ENCODE assay signal across 8 mouse cellular contexts in the genomic region with DNA sequence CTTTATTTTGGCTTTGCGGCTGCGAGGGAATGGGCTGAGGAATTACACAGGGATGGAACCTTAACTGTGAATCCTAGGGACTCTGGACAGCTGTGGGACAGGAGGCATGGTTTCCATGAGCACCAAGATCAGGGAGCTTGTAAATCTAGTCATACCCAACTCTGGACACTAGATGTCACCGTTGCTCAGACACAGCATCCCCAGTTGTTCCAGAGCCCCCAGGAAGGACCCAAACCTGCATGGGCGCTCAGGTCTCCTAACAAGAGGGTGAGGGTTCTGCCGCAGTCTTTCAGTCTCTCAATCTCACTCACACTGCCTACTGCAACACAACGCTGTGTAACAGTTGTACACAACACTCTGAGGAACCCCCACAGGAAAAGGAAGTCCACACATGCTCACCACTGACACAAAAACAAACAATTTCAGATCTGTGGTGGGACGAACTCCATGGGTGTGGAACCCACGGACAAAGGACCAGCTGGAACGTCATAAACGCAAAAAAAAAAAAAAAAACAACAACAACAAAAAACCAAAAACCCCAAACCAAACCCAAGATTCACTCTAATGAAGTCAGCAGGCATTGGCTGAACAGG. TPM values are rescaled to one million over a fixed set of nuclear protein-coding genes. Genes with fewer than 3 reads are reported as not detected.
DNase-seq lines count a peak whose midpoint lies in the region; ATAC-seq and TF ChIP-seq lines count a peak whose summit lies in the region.

No protein-coding gene starts in this region.

- H3K27me3 ChIP-seq in kidney, embryonic 14.5 days (ENCODE audit: control insufficient read depth, insufficient read depth, low read length): no peaks in the 10 kb centered on the region
- H3K27me3 ChIP-seq in midbrain, embryonic 10.5 days (ENCODE audit: low read depth, poor library complexity, severe bottlenecking): no peaks in the 10 kb centered on the region

- in situ Hi-C loops in ES-E14 (cut with MboI; ENCODE audit: low sequenced_read_pairs in 2 of 2, unreplicated experiment in 2 of 2): no loop called here

- no peak overlapping the region for H3K27ac ChIP-seq in ES-E14 (ENCODE audit: insufficient read depth, low read depth, low read length, poor library complexity, severe bottlenecking)
- H3K27ac ChIP-seq in kidney, embryonic 14.5 days (ENCODE audit: low read depth, low read length): no peak overlapping the region
- H3K27ac ChIP-seq in midbrain, embryonic 10.5 days (replicated peaks): no peak overlapping the region

- H3K36me3 ChIP-seq in ES-E14 (ENCODE audit: control insufficient read depth, insufficient read depth, low read length, poor library complexity, severe bottlenecking): peaks cover 6% of the 10 kb centered on the region
- peaks cover 35% of the 10 kb centered on the region for H3K36me3 ChIP-seq in kidney, embryonic 14.5 days (ENCODE audit: control insufficient read depth, insufficient read depth, low read length)
- H3K36me3 ChIP-seq in midbrain, embryonic 10.5 days: peaks cover 52% of the 10 kb centered on the region

- no peak overlapping the region for H3K9ac ChIP-seq in ES-E14 (ENCODE audit: insufficient read depth, low read depth, low read length, poor library complexity, severe bottlenecking)
- no peak overlapping the region for H3K9ac ChIP-seq in kidney, embryonic 14.5 days (ENCODE audit: low read depth, low read length)

- ATAC-seq in erythroblast, adult 5-6 weeks (replicated peaks; ENCODE audit: low FRiP score, poor library complexity, severe bottlenecking): 0 out of 2 replicates have a peak, but pooled peaks have one; percentile 55
- ATAC-seq in kidney, embryonic 14.5 days (ENCODE audit: low FRiP score, low TSS enrichment): 0 out of 2 replicates have a peak, but pooled peaks have one; percentile 43

- H3K9me3 ChIP-seq in ES-E14 (ENCODE audit: control insufficient read depth, insufficient read depth, low read depth, low read length): no peaks in the 10 kb centered on the region
- no peaks in the 10 kb centered on the region for H3K9me3 ChIP-seq in kidney, embryonic 14.5 days (ENCODE audit: control insufficient read depth, low read length)
- peaks cover 5% of the 10 kb centered on the region; the same call in 1 of the 2 replicates for H3K9me3 ChIP-seq in midbrain, embryonic 10.5 days (replicated peaks)

- H3K4me1 ChIP-seq in ES-E14 (ENCODE audit: control insufficient read depth in 2 of 2, insufficient read depth in 2 of 2, low read length in 2 of 2, poor library complexity in 1 of 2): peaks cover 0 to 3% of the 10 kb centered on the region in 2 experiments; a peak in 1 of 4 replicates
- no peaks in the 10 kb centered on the region for H3K4me1 ChIP-seq in kidney, embryonic 14.5 days (ENCODE audit: control insufficient read depth, insufficient read depth, low read length)
- no peaks in the 10 kb centered on the region for H3K4me1 ChIP-seq in midbrain, embryonic 10.5 days

- 47% methylated on average over 10 of the region's 10 CpGs for WGBS in kidney, embryonic 14.5 days
- WGBS in midbrain, embryonic 10.5 days: 55% methylated on average over 10 of the region's 10 CpGs

- DNase-seq in cerebellum, postnatal 25 days: peak; percentile 24 to 25
- no peak for DNase-seq in cerebellum, adult 11-12 months
- DNase-seq in ES-E14 (ENCODE audit: low read depth, low spot score): peak; percentile 56
- peak; percentile 33 for DNase-seq in midbrain, embryonic 10.5 days (ENCODE audit: low spot score)
- DNase-seq in thymus, postnatal 4 days: peak; percentile 39
- DNase-seq in gastrocnemius, adult 8-10 months (ENCODE audit: low spot score in 2 of 2): no peak

- no peak overlapping the region for H3K4me2 ChIP-seq in kidney, embryonic 14.5 days (replicated peaks; ENCODE audit: low read depth, low read length)

- no peak overlapping the region for H3K4me3 ChIP-seq in ES-E14 (ENCODE audit: insufficient read depth in 1 of 2, low read depth in 1 of 2, low read length in 2 of 2, poor library complexity in 1 of 2, severe bottlenecking in 1 of 2)
- H3K4me3 ChIP-seq in kidney, embryonic 14.5 days (ENCODE audit: low read length): no peak overlapping the region
- H3K4me3 ChIP-seq in midbrain, embryonic 10.5 days: no peak overlapping the region

TF ChIP-seq in ES-E14, 5 proteins besides CTCF, POLR2A, EP300 and RAD21:
- TF ChIP-seq MAFK (IDR thresholded peaks at IDR 0.05; ENCODE audit: insufficient read depth, low read depth, low read length): no peak
- TF ChIP-seq ZC3H11A (IDR thresholded peaks at IDR 0.05; ENCODE audit: borderline replicate concordance, low read depth, low read length): peak; percentile 3; the same call in 1 of the 2 replicates
- TF ChIP-seq HCFC1 (IDR thresholded peaks at IDR 0.05; ENCODE audit: borderline replicate concordance, insufficient read depth, low read length): no peak
- no peak for TF ChIP-seq CHD2 (IDR thresholded peaks at IDR 0.05; ENCODE audit: low read depth, low read length)
- 0 out of 2 replicates have a peak, but pooled peaks have one; percentile 18 for TF ChIP-seq ZNF384 (IDR thresholded peaks at IDR 0.05; ENCODE audit: low read depth, low read length)
TF ChIP-seq in ES-E14: peak in this region for 2.

RNA-seq across cellular contexts. Expression of a gene that starts 7.4 kb away (rescaled TPM):
- total RNA-seq in ES-E14 (2012; rRNA removed): 0.58 and 1.5 TPM in 2 replicates
- 1.3 TPM in 1 of 2 replicates, not detected in the other for total RNA-seq in erythroblast, adult 5-6 weeks (2015; ENCODE audit: low replicate concordance)
- not detected in 2 replicates for total RNA-seq in erythroblast, adult 5-6 weeks (2017; ENCODE audit: low replicate concordance)
- polyA plus RNA-seq in kidney, embryonic 14.5 days (2014; fragmentation: Nextera tagmentation; extraction: Ambion mirVana): 0.16 and 0.69 TPM in 2 replicates
- polyA plus RNA-seq in midbrain, embryonic 10.5 days (2016; fragmentation: Nextera tagmentation; extraction: Ambion mirVana): 2.4 and 2.9 TPM in 2 replicates
- total RNA-seq in gastrocnemius, adult 8-10 months (2022): under 1 TPM in 1 of 4 experiments, not detected in 3; 0.15 TPM

RNA-seq across cellular contexts. Expression of a gene that starts 11.5 kb away (rescaled TPM):
- 63.5 and 81.2 TPM in 2 replicates for total RNA-seq in ES-E14 (2012; rRNA removed)
- total RNA-seq in erythroblast, adult 5-6 weeks (2015; ENCODE audit: low replicate concordance): 8.8 and 12.5 TPM in 2 replicates
- 2.3 and 9.5 TPM in 2 replicates for total RNA-seq in erythroblast, adult 5-6 weeks (2017; ENCODE audit: low replicate concordance)
- polyA plus RNA-seq in kidney, embryonic 14.5 days (2014; fragmentation: Nextera tagmentation; extraction: Ambion mirVana): 133 and 175 TPM in 2 replicates
- 207 and 245 TPM in 2 replicates for polyA plus RNA-seq in midbrain, embryonic 10.5 days (2016; fragmentation: Nextera tagmentation; extraction: Ambion mirVana)
- 10 to 100 TPM; 76.7 to 98.3 (median 89.0) TPM for total RNA-seq in gastrocnemius, adult 8-10 months (2022)

RNA-seq across cellular contexts. Expression of a gene that starts 51.5 kb away (rescaled TPM):
- total RNA-seq in ES-E14 (2012; rRNA removed): 0.22 and 0.26 TPM in 2 replicates
- total RNA-seq in erythroblast, adult 5-6 weeks (2015; ENCODE audit: low replicate concordance): not detected in 2 replicates
- 0.09 TPM in 1 of 2 replicates, not detected in the other for total RNA-seq in erythroblast, adult 5-6 weeks (2017; ENCODE audit: low replicate concordance)
- 0.42 and 0.96 TPM in 2 replicates for polyA plus RNA-seq in kidney, embryonic 14.5 days (2014; fragmentation: Nextera tagmentation; extraction: Ambion mirVana)
- 0.78 and 0.84 TPM in 2 replicates for polyA plus RNA-seq in midbrain, embryonic 10.5 days (2016; fragmentation: Nextera tagmentation; extraction: Ambion mirVana)
- 1 to 10 TPM in 1 of 4 experiments, under 1 TPM in 3; 0.61 to 1.2 (median 0.64) TPM for total RNA-seq in gastrocnemius, adult 8-10 months (2022)

RNA-seq across cellular contexts. Expression of a gene that starts 54.3 kb away (rescaled TPM):
- total RNA-seq in ES-E14 (2012; rRNA removed): 0.09 TPM in 1 of 2 replicates, not detected in the other
- total RNA-seq in erythroblast, adult 5-6 weeks (2015; ENCODE audit: low replicate concordance): not detected in 2 replicates
- not detected in 2 replicates for total RNA-seq in erythroblast, adult 5-6 weeks (2017; ENCODE audit: low replicate concordance)
- not detected in 2 replicates for polyA plus RNA-seq in kidney, embryonic 14.5 days (2014; fragmentation: Nextera tagmentation; extraction: Ambion mirVana)
- polyA plus RNA-seq in midbrain, embryonic 10.5 days (2016; fragmentation: Nextera tagmentation; extraction: Ambion mirVana): not detected in 2 replicates
- total RNA-seq in gastrocnemius, adult 8-10 months (2022): 100 to 1,000 TPM; 129 to 160 (median 141) TPM

Comparison
In these comparisons a context has a peak if more than half of its experiments do, and no peak if none do; other contexts are left out.
1. DNase-seq: peak in cerebellum, postnatal 25 days (2 of 2), ES-E14 (single experiment), midbrain, embryonic 10.5 days (single experiment) and thymus, postnatal 4 days (single experiment); none in cerebellum, adult 11-12 months (single experiment) and gastrocnemius, adult 8-10 months (0 of 2).